Mouse (Mus musculus): ENCODE measurements around the gene Ccno. TPM values are rescaled to one million over a fixed set of nuclear protein-coding genes. Genes with fewer than 3 reads are reported as not detected.

The Ccno gene
- total RNA-seq (2022) = 1 to 10 TPM; 1.8 to 3.6 (median 3.1) TPM

DNA sequence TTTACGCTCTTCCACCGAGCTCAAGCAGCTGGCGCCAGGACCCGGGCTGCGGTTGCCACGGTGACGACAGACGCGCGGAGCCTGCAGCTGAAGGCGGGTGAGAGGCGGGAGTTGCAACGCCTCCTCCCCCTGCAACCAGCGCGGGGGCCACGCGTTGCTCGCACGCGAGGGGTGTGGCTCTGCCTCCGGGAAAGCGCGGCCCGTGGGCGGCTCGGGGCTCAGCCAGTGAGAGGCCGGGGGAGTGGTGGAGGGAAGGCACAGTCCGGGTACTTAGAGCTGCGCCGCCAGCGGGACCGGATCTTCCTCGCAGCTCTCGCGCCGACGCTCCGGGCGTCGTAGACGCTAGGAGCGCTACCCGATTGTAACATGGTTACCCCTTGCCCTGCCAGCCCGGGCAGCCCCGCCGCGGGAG is at the start of gene Ccno:
Ccno (plus strand) TSS at position 271 of the 412 bp plus-strand sequence.
- DNase-seq (ENCODE audit: low spot score in 2 of 2) = peak; percentile 79 to 93

DNA sequence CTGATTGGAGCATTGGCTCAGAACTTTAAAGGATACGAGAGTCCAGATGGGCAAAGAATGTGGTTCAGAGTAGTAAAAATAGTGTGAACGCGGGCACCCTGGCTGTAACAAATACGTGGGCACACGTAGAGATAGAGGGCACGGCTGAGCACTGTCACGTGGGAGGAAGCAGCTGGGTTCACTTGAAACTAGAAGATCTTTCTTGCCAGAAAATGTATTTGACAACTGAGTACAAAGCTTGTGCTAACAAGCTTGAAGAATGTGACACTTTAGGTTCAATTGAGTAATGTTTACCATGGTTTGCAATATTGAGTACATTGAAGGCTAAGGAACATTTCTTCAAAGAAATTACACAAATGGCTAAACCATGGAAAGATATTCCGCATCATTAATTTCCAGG is 49.5 kb upstream of the Ccno start:
- DNase-seq (ENCODE audit: low spot score in 2 of 2) = no peak

DNA sequence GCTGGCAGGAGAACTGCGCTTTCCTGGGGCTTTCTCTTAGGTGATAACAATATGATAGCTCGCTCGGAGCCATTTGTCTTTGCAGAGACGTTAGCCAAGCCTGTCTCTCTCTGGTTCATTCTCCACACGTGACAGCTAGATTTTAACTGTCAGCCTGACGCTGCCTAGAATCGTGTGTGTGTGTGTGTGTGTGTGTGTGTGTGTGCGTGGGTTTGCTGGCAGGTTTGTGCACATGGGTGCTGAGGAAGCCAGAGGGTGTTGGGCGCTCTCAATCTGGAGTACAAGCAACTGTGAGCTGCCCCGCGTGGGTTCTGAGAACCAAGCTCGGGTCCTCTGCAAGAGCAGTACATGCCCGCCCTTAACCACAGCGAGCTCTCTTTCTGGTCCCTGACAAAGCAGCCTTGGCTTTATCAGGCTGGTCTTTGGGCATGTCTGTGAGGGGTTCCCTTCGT is 45.7 kb upstream of the Ccno start:
- DNase-seq (ENCODE audit: low spot score in 2 of 2) = peak; percentile 11 to 31

DNA sequence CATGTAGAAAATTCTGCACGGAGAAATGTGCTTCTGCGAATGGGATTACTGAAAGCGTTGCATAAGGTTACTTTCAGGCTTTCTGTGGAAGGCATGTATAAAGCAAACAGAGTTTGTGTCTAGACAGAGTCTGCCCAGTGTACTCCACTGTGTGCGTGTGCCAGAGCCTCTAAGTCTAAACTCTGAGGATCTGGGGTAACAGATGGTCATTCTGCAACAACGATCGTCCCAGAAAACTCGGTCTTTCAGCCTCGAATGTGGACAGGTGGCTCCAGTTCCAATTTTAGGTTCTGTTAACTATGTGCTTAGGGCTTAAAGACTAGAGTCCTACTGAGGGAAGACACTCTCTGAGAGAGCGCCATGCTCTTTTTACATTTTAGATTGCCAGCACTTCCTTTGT is 42.3 kb upstream of the Ccno start:
- peak in 1 of 2 experiments; percentile 47 for DNase-seq (ENCODE audit: low spot score in 2 of 2)

DNA sequence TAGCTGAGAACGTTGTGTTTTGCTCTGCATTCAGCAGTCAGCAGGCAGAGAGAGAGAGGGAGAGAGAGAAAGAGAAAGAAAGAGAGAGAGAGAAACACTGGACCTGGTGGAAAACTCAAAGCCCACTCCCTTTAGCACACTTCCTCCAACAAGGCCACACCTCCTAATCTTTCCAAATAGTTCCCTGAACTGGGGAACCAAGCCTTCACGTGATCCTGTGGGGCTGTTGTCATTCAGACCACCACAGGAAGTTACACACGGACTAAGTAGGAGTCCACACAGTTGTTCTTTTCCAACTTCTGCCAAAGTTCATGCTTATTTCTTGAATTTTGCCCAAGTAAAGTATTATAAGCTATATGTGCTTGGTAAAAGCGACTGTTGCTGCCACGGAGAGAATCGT is 41.7 kb upstream of the Ccno start:
- no peak for DNase-seq (ENCODE audit: low spot score in 2 of 2)

DNA sequence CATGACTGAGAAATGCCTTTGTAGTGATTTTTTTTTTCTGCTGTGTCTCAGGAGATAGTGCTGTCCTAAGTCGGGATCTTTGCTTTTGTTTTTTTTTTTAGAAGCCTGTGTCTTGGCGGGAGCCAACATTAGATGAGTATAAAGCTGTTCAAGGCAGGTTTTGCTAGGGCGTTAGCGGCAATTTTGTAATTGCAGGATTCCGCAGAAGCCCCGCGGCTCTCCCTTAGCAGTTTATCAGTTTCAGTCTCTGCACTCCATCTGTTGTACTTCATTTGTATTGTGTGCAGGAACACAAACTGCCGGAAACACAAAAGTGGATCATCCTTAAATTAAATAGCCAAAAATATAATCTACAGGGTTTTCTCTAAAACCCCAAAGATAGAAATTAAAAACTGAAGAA is 33.5 kb upstream of the Ccno start:
- DNase-seq (ENCODE audit: low spot score in 2 of 2) = no peak

DNA sequence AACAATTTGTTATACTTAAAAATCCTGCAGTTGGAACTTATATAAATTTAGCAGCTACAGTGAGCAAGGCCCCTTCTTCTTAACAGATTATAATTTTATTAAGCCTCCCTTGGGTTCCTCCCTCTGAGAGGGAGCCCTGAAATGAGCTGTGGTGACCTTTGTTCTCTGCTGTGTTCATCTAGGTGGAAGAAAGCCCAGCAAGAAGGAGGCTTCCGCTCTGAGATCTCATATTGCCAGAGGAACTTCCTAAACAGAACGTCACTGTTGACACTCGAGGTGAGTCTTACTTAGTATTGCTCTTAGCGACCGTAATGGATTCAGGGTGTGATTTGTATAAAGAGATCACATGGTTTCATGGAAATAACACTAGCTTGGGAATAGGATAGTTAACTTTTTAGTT is 24.5 kb upstream of the Ccno start:
- no peak for DNase-seq (ENCODE audit: low spot score in 2 of 2)

DNA sequence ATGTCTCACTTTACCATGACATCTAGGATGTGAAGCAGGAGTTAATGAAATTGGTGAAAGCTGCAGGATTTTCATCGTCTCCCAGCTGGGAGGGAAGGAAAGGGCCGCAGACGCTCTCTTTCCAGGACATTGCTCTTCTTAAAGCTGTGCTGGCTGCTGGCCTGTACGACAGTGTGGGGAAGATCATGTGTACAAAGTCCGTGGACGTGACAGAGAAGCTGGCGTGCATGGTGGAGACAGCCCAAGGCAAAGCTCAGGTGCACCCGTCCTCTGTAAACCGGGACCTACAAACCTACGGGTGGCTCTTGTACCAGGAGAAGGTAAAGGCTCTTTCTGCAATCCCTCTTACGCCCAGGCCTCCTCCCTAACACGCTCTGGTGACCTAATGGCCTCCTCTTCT is 23.2 kb upstream of the Ccno start:
- no peak for DNase-seq (ENCODE audit: low spot score in 2 of 2)

DNA sequence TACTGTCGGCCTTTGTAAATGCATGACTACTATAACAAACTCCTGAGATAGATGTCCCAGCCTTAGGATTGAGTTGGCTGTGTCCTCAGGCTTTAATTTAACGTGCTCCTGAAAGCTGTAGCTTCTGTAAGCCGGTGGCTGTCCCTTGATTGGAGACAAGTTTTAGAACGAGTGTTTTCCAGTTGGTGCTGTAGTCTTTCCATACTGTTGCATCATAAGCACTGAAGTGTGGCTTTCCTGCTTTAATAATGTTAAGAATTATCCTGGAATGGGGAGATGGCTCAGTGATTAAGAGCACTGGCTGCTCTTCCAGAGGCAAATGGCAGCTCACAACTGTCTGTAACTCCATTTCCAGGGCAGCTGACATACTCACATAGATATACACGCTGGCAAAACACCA is 20.3 kb upstream of the Ccno start:
- no peak for DNase-seq (ENCODE audit: low spot score in 2 of 2)

DNA sequence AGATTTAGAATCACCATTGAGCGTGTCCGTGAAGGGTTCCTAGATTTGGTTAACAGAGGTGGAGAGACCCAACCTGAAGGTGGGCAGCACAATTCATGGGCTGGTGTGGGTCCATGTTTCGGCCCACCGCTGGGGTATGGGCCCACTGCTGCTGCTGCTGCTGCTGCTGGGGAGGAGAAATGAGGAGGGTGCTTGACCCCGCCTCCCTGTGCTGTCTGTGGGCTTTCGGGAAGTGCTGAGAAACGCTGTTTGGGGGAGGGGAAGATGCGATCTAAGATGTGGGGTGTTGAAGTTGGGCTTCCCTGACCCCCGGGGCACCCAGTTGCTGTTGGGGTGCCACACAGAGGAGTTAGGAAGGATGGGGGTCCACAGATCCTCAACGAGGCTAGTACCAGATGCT is 10.9 kb upstream of the Ccno start:
- DNase-seq (ENCODE audit: low spot score in 2 of 2) = no peak

DNA sequence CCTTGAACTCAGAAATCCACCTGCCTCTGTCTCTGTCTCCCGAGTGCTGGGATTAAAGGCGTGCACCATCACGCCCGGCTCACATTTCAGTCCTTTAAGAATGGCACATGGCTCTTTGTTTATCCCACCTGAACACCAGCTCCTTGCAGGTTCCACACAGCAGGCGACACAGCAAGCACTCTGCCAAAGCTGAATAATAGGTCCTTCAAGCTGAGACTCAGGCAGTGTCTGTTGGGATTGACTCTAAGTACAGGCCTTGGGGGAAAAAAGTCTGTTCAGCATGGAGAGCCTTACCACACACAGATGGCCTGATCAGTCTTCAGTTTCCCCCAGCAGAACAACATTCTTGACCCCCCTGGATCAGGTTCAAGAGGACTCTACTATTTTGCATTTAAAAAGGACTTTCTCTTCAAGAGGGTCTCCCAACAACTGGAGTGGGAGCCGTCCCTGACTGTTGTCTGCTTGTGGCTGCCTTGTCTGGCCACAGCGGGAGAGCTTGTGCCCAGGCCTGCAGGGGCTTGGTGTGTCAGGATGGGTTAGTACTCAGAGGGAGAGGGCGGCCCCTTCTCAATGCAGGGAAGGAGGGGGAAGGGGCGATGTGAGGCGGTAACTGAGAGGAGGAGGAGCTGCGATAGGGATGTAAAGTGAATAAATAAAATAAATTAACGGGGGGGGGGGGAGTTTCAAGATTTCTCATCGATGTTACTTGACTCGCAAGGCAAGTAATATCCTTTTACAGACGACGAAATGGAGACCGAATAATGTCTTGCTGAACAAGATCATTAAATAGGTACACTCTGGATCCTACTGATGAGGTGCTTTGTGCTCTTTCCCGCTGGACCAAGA is 1.8 kb upstream of the Ccno start:
- DNase-seq (ENCODE audit: low spot score in 2 of 2) = no peak

DNA sequence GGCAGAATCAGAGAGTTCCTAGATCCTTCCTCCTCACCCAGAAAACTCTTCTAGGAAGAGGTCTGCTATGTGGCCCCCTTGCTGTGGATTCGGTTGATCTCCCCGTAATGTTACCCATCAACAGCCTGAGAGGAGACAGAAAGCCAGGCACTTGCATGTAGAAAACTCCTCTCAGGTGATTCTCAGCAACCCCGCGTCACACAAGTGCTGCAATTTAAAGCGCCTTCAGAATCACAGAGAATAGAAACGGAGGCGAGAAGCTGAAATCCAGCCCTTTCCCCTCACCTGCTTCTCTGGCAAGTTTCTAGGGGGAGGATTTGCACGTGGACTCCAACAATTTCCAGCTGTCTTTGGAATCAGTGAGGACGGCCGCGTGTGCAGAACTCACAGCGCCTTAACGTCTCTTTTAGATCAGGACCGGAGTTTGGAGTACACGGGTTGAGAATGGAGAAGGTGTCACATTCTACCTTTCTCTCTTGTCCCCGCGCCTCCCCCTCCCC is 1.1 kb upstream of the Ccno start:
- DNase-seq (ENCODE audit: low spot score in 2 of 2) = no peak

DNA sequence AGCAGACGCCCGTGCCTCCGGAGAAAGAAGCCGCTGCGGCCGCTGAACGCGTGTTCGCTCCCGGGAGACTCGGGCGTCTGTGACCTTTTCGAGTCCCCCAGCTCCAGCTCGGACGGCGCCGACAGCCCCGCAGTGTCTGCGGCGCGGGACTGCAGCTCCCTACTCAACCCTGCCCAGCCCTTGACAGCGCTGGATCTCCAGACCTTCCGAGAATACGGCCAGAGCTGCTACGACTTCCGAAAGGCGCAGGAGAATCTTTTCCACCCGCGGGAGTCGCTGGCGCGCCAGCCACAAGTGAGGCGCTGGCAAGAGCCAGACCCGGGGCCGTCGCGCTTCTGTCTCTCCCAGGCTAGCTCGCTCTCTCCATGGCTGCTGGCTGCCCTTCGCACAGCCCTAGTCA is 389 bp downstream of the Ccno start:
- DNase-seq (ENCODE audit: low spot score in 2 of 2) = peak in 1 of 2 experiments; percentile 52

DNA sequence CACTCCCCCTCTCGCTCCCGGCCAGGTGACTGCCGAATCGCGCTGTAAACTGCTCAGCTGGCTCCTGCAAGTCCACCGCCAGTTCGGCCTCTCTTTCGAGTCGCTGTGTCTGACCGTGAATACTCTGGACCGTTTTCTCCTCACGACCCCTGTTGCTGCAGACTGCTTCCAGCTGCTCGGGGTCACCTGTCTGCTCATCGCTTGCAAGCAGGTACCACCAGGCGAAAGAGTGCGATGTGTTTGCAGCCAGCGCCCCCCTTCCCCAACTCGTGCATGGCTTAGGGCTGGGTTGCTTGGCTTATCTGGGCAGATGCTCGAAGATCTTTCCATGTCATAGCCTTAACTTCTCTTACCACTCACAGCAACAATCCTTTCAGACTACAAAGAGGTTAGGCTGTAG is 1.3 kb downstream of the Ccno start:
- DNase-seq (ENCODE audit: low spot score in 2 of 2) = no peak

DNA sequence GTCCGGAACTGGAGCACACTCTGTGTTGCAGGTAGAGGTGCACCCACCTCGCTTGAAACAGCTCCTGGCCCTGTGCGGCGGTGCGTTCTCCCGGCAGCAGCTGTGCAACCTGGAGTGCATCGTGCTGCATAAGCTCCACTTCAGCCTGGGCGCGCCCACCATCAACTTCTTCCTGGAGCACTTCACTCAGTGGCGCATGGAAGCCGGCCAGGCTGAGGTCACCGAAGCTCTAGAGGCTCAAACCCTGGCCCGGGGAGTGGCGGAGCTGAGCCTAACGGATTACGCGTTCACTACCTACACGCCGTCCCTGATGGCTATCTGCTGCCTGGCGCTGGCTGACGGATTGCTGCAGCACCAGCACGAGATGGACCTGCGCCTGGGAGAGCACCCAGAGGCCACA is 1.9 kb downstream of the Ccno start:
- no peak for DNase-seq (ENCODE audit: low spot score in 2 of 2)

DNA sequence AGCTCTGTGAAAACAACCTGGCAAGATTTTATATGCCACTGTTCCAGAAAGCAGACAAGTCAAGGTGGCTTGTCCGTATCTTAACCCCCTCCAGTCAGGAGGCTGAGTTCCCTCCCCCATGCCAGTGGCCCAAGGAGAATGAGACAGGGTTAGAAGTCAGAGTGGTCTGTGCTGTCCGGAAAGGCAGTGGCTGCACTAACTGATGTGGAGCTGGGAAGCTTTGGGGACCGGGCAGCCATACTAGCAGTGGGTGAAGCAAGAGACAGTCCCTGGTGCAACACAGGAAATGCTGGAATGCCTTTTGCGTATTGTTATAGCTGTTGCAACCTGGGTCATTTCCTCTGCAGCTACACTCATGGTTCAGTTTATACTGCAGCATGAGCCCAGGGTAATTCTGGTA is 2.7 kb downstream of the Ccno start:
- no peak for DNase-seq (ENCODE audit: low spot score in 2 of 2)

DNA sequence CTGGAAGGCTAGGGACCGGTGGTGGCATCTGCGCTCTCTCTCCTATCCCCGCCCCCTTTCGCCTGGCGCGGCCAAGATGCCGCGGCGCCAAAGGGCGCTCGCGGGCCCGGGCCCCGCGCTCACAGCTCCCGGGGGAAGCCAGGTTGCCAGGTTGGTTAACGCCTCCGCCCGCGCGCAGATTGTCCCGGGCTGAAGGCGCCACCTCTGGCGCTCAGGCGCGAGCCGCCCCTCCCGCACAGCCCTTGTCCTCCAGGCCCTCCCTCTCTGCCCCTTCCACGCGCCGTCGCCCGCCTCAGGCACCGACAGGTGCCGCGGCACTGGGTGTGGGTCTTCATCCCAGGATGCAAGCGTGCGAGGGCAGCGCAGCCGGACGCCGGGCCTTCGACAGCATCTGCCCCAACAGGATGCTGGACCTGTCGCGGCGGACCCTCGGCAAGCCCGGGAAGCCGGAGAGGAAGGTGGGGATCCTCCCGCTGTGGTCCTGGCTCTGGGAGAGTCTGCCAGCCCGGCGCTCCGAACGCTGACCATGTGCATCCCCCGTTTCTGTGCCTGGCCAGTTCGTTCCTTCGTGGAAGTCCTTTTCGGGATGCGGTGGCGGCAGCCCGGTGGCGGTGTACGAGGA is 6.0 kb downstream of the Ccno start, which contains the start of gene Mcidas:
Mcidas (plus strand) TSS at position 315 of the 622 bp plus-strand sequence.
- no peak for DNase-seq (ENCODE audit: low spot score in 2 of 2)

DNA sequence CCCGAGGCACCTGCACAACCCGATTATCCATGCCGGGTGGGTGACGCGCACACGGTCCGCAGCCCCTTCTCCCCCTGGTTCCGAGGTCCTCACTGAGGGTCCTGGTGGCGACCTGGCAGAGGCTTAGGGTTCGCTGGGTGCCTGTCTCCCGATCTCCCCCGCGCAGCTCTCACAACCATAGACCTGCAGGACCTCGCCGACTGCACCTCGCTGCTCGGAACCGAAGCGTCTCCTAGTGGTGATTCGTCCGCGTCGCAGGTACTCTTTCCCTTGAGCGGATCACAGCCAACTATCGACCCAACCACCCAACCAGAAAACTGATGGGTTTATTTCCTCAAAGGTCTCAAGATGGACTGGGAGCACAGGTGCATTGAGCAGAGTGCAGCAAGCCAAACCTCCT is 6.6 kb downstream of the Ccno start:
- no peak for DNase-seq (ENCODE audit: low spot score in 2 of 2)

DNA sequence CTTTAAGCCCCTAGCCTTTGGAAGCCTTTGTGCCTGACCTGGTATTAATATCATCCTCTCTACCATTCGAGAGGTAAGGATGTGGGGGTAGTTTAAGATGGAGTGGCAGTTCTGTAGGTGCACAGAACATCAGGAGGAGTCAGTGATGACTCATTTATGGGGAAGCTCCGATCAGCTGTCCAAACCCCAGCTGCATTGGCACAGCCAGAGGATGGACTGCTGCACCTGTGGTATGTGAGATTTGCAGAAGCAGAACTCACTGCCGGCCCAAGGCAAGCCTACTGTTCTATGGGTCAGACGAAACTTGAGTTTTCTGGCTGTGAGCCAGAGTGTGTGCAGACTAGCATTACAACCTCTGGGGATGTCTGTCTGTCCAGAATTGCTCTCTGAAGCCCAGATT is 8.8 kb downstream of the Ccno start:
- DNase-seq (ENCODE audit: low spot score in 2 of 2) = no peak

DNA sequence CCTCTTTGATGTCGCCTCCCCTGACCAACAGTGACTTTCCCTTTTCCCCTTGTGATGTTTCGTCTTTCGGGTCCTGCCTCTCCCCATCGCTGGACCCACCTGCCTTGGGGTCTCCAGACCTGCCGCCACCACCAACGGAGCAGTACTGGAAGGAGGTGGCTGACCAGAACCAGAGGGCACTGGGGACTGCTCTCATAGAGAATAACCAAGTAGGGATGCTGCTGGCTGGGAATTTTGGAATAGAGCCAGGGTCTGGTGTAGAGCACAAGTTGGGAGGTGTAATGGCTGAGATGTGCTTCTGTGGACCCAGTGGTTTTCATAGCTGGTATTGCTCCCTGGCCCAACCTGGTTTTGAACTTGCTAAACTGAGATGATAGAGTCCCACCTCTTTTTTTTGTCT is 9.8 kb downstream of the Ccno start:
- no peak for DNase-seq (ENCODE audit: low spot score in 2 of 2)

DNA sequence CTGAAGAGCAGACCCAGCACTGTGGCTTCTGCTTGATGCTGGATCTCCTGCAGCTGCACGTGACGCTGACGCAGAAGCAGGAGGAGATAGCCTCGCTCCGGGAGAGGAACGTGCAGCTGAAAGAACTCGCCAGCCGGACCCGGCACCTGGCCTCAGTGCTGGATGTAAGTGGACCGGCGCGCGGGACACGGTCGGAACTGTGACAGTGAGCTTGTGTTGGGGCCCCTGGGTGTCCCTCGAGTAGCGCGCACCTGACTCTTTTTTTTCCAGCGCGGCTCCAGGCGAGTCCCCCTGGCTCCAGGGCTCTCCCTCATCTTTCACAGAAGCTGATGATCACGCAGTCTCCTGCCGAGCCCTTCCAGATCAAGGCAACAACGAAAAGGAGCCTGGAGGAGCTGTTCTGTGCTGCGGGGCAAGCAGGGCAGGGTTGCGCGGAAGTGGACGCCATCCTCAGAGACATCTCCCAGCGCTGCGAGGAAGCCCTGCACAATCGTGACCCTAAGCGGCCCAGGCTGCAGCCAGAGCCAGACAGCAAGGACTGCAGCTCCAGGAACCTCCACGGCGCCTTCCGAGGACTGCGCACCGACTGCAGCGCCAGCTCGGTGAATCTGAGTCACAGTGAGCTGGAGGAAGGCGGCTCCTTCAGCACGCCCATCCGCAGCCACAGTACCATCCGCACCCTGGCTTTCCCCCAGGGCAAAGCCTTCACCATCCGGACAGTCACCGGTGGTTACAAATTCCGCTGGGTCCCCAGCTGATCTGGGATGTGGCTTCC is 11.0 kb downstream of the Ccno start:
- DNase-seq (ENCODE audit: low spot score in 2 of 2) = peak; percentile 40 to 49

DNA sequence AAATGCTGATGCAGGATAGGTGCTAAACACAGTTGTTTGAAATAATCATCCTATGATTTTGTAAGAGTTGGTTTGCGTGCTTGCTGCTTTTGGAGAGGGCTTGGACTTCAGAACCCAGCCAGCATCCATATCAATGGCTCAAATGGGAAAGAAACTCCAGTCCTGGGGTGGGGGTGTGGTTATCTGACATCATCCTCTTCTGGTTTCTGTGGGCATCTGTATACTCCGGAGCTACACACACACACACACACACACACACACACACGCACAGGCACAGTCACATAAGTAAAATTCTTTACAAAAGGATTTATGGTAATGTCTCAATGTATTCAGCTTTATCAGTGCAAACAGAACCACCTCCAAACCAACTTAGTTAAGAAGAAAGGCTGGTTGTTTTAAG is 12.5 kb downstream of the Ccno start:
- no peak for DNase-seq (ENCODE audit: low spot score in 2 of 2)
